Mouse (Mus musculus): ENCODE results near the gene Gm5414. TPM values are rescaled to one million over a fixed set of nuclear protein-coding genes. Genes with fewer than 3 reads are reported as not detected.

Gm5414 gene
- not detected for total RNA-seq (2023)

GRCm38 (mm10) chr15:101627884-101628283 is at the start of gene Gm5414:
TSS of gene Gm5414 (minus strand) at chr15:101628188.

GRCm38 (mm10) chr15:101647280-101647679 is 19.3 kb upstream of the Gm5414 start, which contains the start of gene Gm5478:
TSS of gene Gm5478 (minus strand) at chr15:101647380.

Other genes starting within 250 kb of the Gm5414 start
- gene Krt7, start 217.1 kb downstream of the Gm5414 start, total RNA-seq (2023) = 1 to 10 TPM; 6.9 to 7.7 TPM
- gene Krt87, start 189.4 kb downstream of the Gm5414 start, total RNA-seq (2023) = not detected
- not detected for gene Krt88, start 180.4 kb downstream of the Gm5414 start, total RNA-seq (2023)
- gene Krt81, start 164.4 kb downstream of the Gm5414 start, total RNA-seq (2023) = not detected
- under 1 TPM; 0.27 to 0.73 TPM for gene Krt86, start 154.7 kb downstream of the Gm5414 start, total RNA-seq (2023)
- gene Krt83, start 136.7 kb downstream of the Gm5414 start, total RNA-seq (2023) = not detected
- gene Gm49425, start 110.9 kb downstream of the Gm5414 start, total RNA-seq (2023) = not detected
- not detected for gene Krt84, start 95.4 kb downstream of the Gm5414 start, total RNA-seq (2023)
- not detected for gene Krt82, start 77.5 kb downstream of the Gm5414 start, total RNA-seq (2023)
- gene Krt90, start 65.2 kb downstream of the Gm5414 start, total RNA-seq (2023) = not detected
- gene Krt75, start 54.3 kb downstream of the Gm5414 start, total RNA-seq (2023) = not detected
- not detected for gene Gm5478, start 19.2 kb upstream of the Gm5414 start, total RNA-seq (2023)
- not detected for gene Krt6b, start 52.1 kb upstream of the Gm5414 start, total RNA-seq (2023)
- gene Krt6a, start 66.1 kb upstream of the Gm5414 start, total RNA-seq (2023) = not detected
- gene Krt5, start 84.7 kb upstream of the Gm5414 start, total RNA-seq (2023) = not detected
- not detected for gene Krt71, start 114.9 kb upstream of the Gm5414 start, total RNA-seq (2023)
- not detected for gene Krt72, start 158.3 kb upstream of the Gm5414 start, total RNA-seq (2023)
- gene Krt73, start 174.2 kb upstream of the Gm5414 start, total RNA-seq (2023) = not detected
- gene Krt2, start 190.0 kb upstream of the Gm5414 start, total RNA-seq (2023) = not detected
- not detected for gene Krt1, start 222.6 kb upstream of the Gm5414 start, total RNA-seq (2023)
- not detected for gene Krt77, start 241.5 kb upstream of the Gm5414 start, total RNA-seq (2023)

Data from monocyte, adult 59 days (primary cell).